Mouse (Mus musculus): ENCODE data around the gene Cbx1. TPM values are rescaled to one million over a fixed set of nuclear protein-coding genes. Genes with fewer than 3 reads are reported as not detected.
A peak's percentile ranks its signal among the peaks of the same experiment; 100 is the strongest.
"Not testable (repeated sequence)": the region's sequence is repeated elsewhere in the genome, so short reads cannot be mapped to it uniquely, and the experiment has no call there.

Cbx1 gene
- total RNA-seq, 2 experiments from 2014 or later = 36.6 to 39.0 TPM

- no peak for DNase-seq (ENCODE audit: low spot score)
- intact Hi-C loops (cut with DNase I) = no loop called here
Measured at GRCm38 (mm10) chr11:96772413-96772812, 16.5 kb upstream of the Cbx1 start.

- no peak for DNase-seq (ENCODE audit: low spot score)
- intact Hi-C loops (cut with DNase I) = no loop called here
Measured at GRCm38 (mm10) chr11:96774536-96774935, 14.4 kb upstream of the Cbx1 start.

GRCm38 (mm10) chr11:96775063-96775462 is 13.9 kb upstream of the Cbx1 start:
- no peak for DNase-seq (ENCODE audit: low spot score)
- intact Hi-C loops (cut with DNase I) = no loop called here

- no peak for DNase-seq (ENCODE audit: low spot score)
- intact Hi-C loops (cut with DNase I) = loop anchor here (2.0 kb wide), 2 partner anchors 15 kb away; no protein-coding TSS in a partner anchor
Measured at GRCm38 (mm10) chr11:96775665-96776064, 13.3 kb upstream of the Cbx1 start.

- intact Hi-C loops (cut with DNase I) = loop anchor here (2.0 kb wide), 2 partner anchors 15 kb away; no protein-coding TSS in a partner anchor
- DNase-seq (ENCODE audit: low spot score) = no peak
Measured at GRCm38 (mm10) chr11:96776068-96776467, 12.9 kb upstream of the Cbx1 start.

- intact Hi-C loops (cut with DNase I) = loop anchor here (2.0 kb wide), 2 partner anchors 14 to 16 kb away; no protein-coding TSS in a partner anchor
- DNase-seq (ENCODE audit: low spot score) = peak; percentile 100
Measured at GRCm38 (mm10) chr11:96776968-96777962, 11.7 kb upstream of the Cbx1 start, which contains the start of gene Snx11. Gene Snx11 (minus strand): TSS chr11:96777559.

GRCm38 (mm10) chr11:96778061-96778627 is 10.8 kb upstream of the Cbx1 start:
- intact Hi-C loops (cut with DNase I); DNase-seq (ENCODE audit: low spot score): not testable (repeated sequence)

- no peak for DNase-seq (ENCODE audit: low spot score)
- intact Hi-C loops (cut with DNase I) = loop anchor here (5.0 kb wide), 1 partner anchor 82 kb away; no protein-coding TSS in a partner anchor
Measured at GRCm38 (mm10) chr11:96780306-96780705, 8.6 kb upstream of the Cbx1 start.

GRCm38 (mm10) chr11:96781425-96781824 is 7.5 kb upstream of the Cbx1 start:
- no peak for DNase-seq (ENCODE audit: low spot score)
- intact Hi-C loops (cut with DNase I) = loop anchor here (5.0 kb wide), 1 partner anchor 81 kb away; no protein-coding TSS in a partner anchor

- intact Hi-C loops (cut with DNase I) = loop anchor here (5.0 kb wide), 2 partner anchors 42 to 77 kb away; partner anchors contain the start of gene Nfe2l1
- not testable (repeated sequence) for DNase-seq (ENCODE audit: low spot score)
Measured at GRCm38 (mm10) chr11:96784847-96785246, 4.1 kb upstream of the Cbx1 start.

GRCm38 (mm10) chr11:96786731-96787450 is 2.0 kb upstream of the Cbx1 start:
- no peak for DNase-seq (ENCODE audit: low spot score)
- intact Hi-C loops (cut with DNase I) = loop anchor here (5.0 kb wide), 1 partner anchor 40 kb away; the partner anchor contains the start of gene Nfe2l1

GRCm38 (mm10) chr11:96789990-96790389 is 1.1 kb downstream of the Cbx1 start:
- no peak for DNase-seq (ENCODE audit: low spot score)
- intact Hi-C loops (cut with DNase I) = loop anchor here (2.0 to 5.0 kb wide), 2 partner anchors 13 to 37 kb away; partner anchors contain the start of genes Nfe2l1 and Snx11

- no peak for DNase-seq (ENCODE audit: low spot score)
- intact Hi-C loops (cut with DNase I) = loop anchor here (2.0 kb wide), 1 partner anchor 14 kb away; the partner anchor contains the start of gene Snx11
Measured at GRCm38 (mm10) chr11:96790681-96791080, 1.8 kb downstream of the Cbx1 start.

GRCm38 (mm10) chr11:96795491-96795890 is 6.6 kb downstream of the Cbx1 start:
- no peak for DNase-seq (ENCODE audit: low spot score)
- intact Hi-C loops (cut with DNase I) = no loop called here

GRCm38 (mm10) chr11:96796081-96796480 is 7.2 kb downstream of the Cbx1 start:
- DNase-seq (ENCODE audit: low spot score) = no peak
- intact Hi-C loops (cut with DNase I) = no loop called here

- intact Hi-C loops (cut with DNase I) = no loop called here
Measured at GRCm38 (mm10) chr11:96796586-96796985, 7.7 kb downstream of the Cbx1 start.

GRCm38 (mm10) chr11:96799511-96799910 is 10.6 kb downstream of the Cbx1 start:
- intact Hi-C loops (cut with DNase I) = loop anchor here (2.0 kb wide), 1 partner anchor 23 kb away; no protein-coding TSS in a partner anchor
- no peak for DNase-seq (ENCODE audit: low spot score)

More at GRCm38 (mm10) chr11:96796586-96796985, 7.7 kb downstream of the Cbx1 start:
- DNase-seq (ENCODE audit: low spot score) = no peak

- DNase-seq (ENCODE audit: low spot score) = no peak
- intact Hi-C loops (cut with DNase I) = no loop called here
Measured at GRCm38 (mm10) chr11:96805606-96806005, 16.7 kb downstream of the Cbx1 start.

GRCm38 (mm10) chr11:96808066-96808465 is 19.1 kb downstream of the Cbx1 start:
- intact Hi-C loops (cut with DNase I) = no loop called here
- no peak for DNase-seq (ENCODE audit: low spot score)
